Mouse (Mus musculus): ENCODE data around the gene Ccdc171. TPM values are rescaled to one million over a fixed set of nuclear protein-coding genes. Genes with fewer than 3 reads are reported as not detected.
"Not testable (repeated sequence)": the region's sequence is repeated elsewhere in the genome, so short reads cannot be mapped to it uniquely, and the experiment has no call there.

Ccdc171 gene
- polyA plus RNA-seq, 1 experiment from 2014 or later: 2.4 TPM

DNA sequence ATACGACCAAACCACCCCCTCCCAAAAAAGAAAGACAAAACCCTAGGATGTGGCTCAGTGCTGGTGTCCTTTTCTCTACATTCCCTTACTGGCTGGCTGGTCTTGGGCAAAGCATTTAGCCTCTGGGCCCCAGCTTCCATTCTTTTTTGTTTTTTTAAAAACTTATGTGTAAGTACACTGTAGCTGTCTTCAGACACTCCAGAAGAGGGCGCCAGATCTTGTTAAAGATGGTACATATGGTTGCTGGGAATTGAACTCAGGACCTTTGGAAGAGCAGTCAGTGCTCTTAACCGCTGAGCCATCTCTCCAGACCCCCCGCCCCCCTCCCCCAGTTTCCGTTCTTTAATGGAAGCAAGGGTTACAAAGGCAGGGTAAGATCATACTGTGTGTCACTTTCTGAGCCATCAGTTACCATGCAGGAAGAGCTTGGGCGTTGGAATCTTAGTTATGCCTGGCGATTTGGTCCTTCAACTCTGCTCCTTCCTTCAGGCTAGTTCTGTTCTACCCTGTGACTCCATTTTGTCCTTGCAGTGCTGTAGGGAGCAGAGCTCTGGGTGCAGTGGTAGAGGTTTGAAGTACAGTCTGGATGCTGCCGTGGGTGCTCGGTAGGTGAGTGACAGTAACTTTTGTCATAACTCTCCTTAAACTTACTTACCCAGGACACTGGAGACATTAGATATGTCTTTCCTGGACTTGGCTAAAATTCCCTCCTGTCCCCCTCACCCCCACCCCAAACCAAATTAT lies 8.0 kb downstream of the Ccdc171 start:
- ATAC-seq (replicated peaks; ENCODE audit: low FRiP score, low read depth) (no peak), DNase-seq (ENCODE audit: low spot score) (no peak)

GRCm38 (mm10) chr4:83534024-83534423 lies 8.7 kb downstream of the Ccdc171 start:
- Histone ChIP-seq H3K4me2 (ENCODE audit: low read length) (no peak overlapping the region), H3K4me1 (replicated peaks; ENCODE audit: insufficient read depth, low read length) (no peaks in the 10 kb centered on the region), H3K9me3 (replicated peaks; ENCODE audit: low read length) (no peaks in the 10 kb centered on the region), H3K4me3 (replicated peaks; ENCODE audit: low read depth, low read length) (no peak overlapping the region), H3K27ac (no peak overlapping the region), H3K36me3 (ENCODE audit: insufficient read depth, low read length) (no peaks in the 10 kb centered on the region), H3K27me3 (ENCODE audit: insufficient read depth, low read length) (no peaks in the 10 kb centered on the region), H3K9ac (ENCODE audit: low read depth, low read length) (no peak overlapping the region)
- TF ChIP-seq CTCF (IDR thresholded peaks at IDR 0.05; ENCODE audit: low read depth): no peak
- WGBS: 46% methylated on average over 7 of the region's 7 CpGs
- no peak for ATAC-seq (replicated peaks; ENCODE audit: low FRiP score, low read depth)
- no peak for DNase-seq (ENCODE audit: low spot score)

More for the DNA sequence above, 8.0 kb downstream of the Ccdc171 start:
- H3K27me3 ChIP-seq (ENCODE audit: insufficient read depth, low read length): no peaks in the 10 kb centered on the region
- peak; percentile 33; the same call in 1 of the 2 replicates for TF ChIP-seq CTCF (IDR thresholded peaks at IDR 0.05; ENCODE audit: low read depth)
- no peaks in the 10 kb centered on the region for H3K36me3 ChIP-seq (ENCODE audit: insufficient read depth, low read length)
- H3K4me1 ChIP-seq (replicated peaks; ENCODE audit: insufficient read depth, low read length): no peaks in the 10 kb centered on the region
- H3K27ac ChIP-seq: no peak overlapping the region
- 66% methylated on average over 9 of the region's 9 CpGs for WGBS
- H3K9ac ChIP-seq (ENCODE audit: low read depth, low read length): no peak overlapping the region
- no peak overlapping the region for H3K4me2 ChIP-seq (ENCODE audit: low read length)
- no peak overlapping the region for H3K4me3 ChIP-seq (replicated peaks; ENCODE audit: low read depth, low read length)
- no peaks in the 10 kb centered on the region for H3K9me3 ChIP-seq (replicated peaks; ENCODE audit: low read length)

- Histone ChIP-seq H3K36me3 (ENCODE audit: insufficient read depth, low read length) (no peaks in the 10 kb centered on the region), H3K27ac (no peak overlapping the region), H3K9ac (ENCODE audit: low read depth, low read length) (no peak overlapping the region), H3K27me3 (ENCODE audit: insufficient read depth, low read length) (no peaks in the 10 kb centered on the region), H3K4me2 (ENCODE audit: low read length) (no peak overlapping the region), H3K9me3 (replicated peaks; ENCODE audit: low read length) (no peaks in the 10 kb centered on the region), H3K4me1 (replicated peaks; ENCODE audit: insufficient read depth, low read length) (no peaks in the 10 kb centered on the region), H3K4me3 (replicated peaks; ENCODE audit: low read depth, low read length) (no peak overlapping the region)
- no peak for TF ChIP-seq CTCF (IDR thresholded peaks at IDR 0.05; ENCODE audit: low read depth)
- WGBS: 71% methylated on average over 18 of the region's 18 CpGs
- DNase-seq (ENCODE audit: low spot score): no peak
- no peak for ATAC-seq (replicated peaks; ENCODE audit: low FRiP score, low read depth)
Measured at GRCm38 (mm10) chr4:83549501-83549900, 24.2 kb downstream of the Ccdc171 start.

DNA sequence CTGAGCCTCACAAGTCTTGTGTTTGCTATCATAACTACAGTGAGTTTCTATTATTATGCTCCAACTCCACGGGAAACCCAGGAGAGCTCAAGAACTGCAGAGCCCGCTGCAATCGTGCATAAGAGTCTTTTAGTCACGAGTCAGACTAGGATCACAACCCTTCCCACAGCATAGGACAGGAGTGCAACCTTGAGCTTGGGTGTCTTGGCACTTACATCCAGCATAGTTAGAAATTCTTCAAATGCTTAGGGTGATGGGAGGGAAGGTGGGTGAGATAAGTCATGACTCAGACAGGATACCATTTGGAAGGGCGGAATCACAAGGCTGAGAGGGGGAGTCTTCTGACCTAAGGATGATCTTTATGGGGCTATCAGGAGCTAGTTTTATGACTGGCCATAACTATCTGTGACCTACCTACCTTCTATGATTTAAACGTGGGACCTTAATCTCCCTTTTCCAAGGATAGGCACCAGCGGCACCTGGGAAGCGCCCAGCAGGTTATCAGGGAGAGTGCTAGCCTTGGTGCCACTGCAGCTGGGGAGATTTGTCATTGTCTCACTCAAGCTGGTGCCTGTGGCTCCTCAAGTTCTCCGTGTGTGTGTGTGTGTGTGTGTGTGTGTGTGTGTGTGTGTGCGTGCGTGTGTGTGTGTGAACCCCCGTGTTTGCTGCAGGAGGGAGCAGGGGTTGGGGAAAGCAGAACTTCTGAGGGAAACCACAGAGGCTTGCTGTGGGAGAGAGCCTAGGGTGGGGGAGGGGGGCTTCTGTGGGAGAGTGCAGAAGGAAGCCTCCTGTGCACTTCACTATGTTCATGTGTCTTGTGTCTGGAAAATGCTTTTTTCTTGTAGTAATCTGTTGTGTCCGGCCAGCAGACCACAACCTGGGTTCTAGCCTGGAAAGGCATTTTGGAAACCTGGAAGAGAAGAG lies 42.1 kb downstream of the Ccdc171 start:
- no peak for DNase-seq (ENCODE audit: low spot score)
- Histone ChIP-seq H3K9ac (ENCODE audit: low read depth, low read length) (no peak overlapping the region), H3K4me3 (replicated peaks; ENCODE audit: low read depth, low read length) (no peak overlapping the region), H3K4me1 (replicated peaks; ENCODE audit: insufficient read depth, low read length) (no peaks in the 10 kb centered on the region), H3K4me2 (ENCODE audit: low read length) (peak overlapping the region; percentile 47), H3K9me3 (replicated peaks; ENCODE audit: low read length) (no peaks in the 10 kb centered on the region), H3K27ac (no peak overlapping the region), H3K27me3 (ENCODE audit: insufficient read depth, low read length) (no peaks in the 10 kb centered on the region), H3K36me3 (ENCODE audit: insufficient read depth, low read length) (no peaks in the 10 kb centered on the region)
- 0 out of 2 replicates have a peak, but pooled peaks have one; percentile 57 for ATAC-seq (replicated peaks; ENCODE audit: low FRiP score, low read depth)
- TF ChIP-seq CTCF (IDR thresholded peaks at IDR 0.05; ENCODE audit: low read depth): no peak
- WGBS: 23% methylated on average over 13 of the region's 13 CpGs

DNA sequence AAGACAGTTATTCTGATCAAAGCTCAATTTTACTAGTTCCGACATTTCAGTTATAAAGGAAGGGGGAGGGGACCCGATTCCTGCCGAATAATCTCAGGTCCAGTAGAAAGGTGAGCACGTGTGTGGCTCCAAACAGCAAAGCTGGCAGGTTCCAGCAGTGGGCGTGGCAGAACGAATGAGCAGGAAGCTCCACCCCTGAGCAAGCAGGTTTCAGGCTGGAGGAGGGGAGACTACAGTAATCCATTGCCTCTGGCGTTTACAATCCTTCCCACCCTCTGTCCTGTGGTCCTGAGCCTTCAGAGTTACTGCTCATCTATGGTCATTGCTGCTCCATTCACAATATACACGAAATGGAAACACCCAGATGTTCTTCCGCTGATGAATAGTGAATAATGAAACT lies 42.8 kb downstream of the Ccdc171 start:
- not testable (repeated sequence) for H3K9me3 ChIP-seq (replicated peaks; ENCODE audit: low read length); H3K4me1 ChIP-seq (replicated peaks; ENCODE audit: insufficient read depth, low read length); H3K9ac ChIP-seq (ENCODE audit: low read depth, low read length); H3K27ac ChIP-seq; H3K36me3 ChIP-seq (ENCODE audit: insufficient read depth, low read length); H3K4me3 ChIP-seq (replicated peaks; ENCODE audit: low read depth, low read length); ATAC-seq (replicated peaks; ENCODE audit: low FRiP score, low read depth); H3K27me3 ChIP-seq (ENCODE audit: insufficient read depth, low read length)
- 5% methylated on average over 9 of the region's 9 CpGs for WGBS
- H3K4me2 ChIP-seq (ENCODE audit: low read length): peak overlapping the region; percentile 47
- DNase-seq (ENCODE audit: low spot score): peak; percentile 10

DNA sequence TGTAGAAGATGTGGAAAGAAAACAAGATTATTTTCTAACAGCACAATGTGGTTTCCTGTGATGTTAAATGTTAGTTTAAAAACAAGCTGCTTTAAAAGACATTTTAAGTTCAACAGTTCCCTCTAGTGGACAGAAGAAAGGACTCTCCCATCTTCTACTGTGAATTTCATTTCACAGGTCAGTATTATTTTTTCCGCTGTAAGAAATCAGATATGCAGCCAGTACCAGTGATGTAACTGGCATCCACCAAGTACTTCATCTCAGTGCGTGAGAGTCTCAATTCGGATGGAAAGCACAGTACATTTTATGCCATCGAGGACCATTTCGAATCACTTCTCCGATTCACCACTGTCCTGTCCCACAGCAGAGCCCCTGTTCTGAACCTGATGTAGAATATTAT lies 45.2 kb downstream of the Ccdc171 start:
- Histone ChIP-seq H3K9ac (ENCODE audit: low read depth, low read length) (no peak overlapping the region), H3K4me2 (ENCODE audit: low read length) (no peak overlapping the region), H3K27me3 (ENCODE audit: insufficient read depth, low read length) (no peaks in the 10 kb centered on the region), H3K4me1 (replicated peaks; ENCODE audit: insufficient read depth, low read length) (no peaks in the 10 kb centered on the region), H3K36me3 (ENCODE audit: insufficient read depth, low read length) (no peaks in the 10 kb centered on the region), H3K27ac (no peak overlapping the region), H3K9me3 (replicated peaks; ENCODE audit: low read length) (no peaks in the 10 kb centered on the region), H3K4me3 (replicated peaks; ENCODE audit: low read depth, low read length) (no peak overlapping the region)
- no peak; the same call in 1 of the 2 replicates for ATAC-seq (replicated peaks; ENCODE audit: low FRiP score, low read depth)
- DNase-seq (ENCODE audit: low spot score): peak; percentile 94
- WGBS: 55% methylated on average over 6 of the region's 6 CpGs
- peak; percentile 79 for TF ChIP-seq CTCF (IDR thresholded peaks at IDR 0.05; ENCODE audit: low read depth)
